Mouse (Mus musculus): ENCODE data around the gene Olfr870. TPM values are rescaled to one million over a fixed set of nuclear protein-coding genes. Genes with fewer than 3 reads are reported as not detected.
"Not testable (repeated sequence)": the region's sequence is repeated elsewhere in the genome, so short reads cannot be mapped to it uniquely, and the experiment has no call there.

Gene Olfr870
- polyA plus RNA-seq (2014; fragmentation: Nextera tagmentation; extraction: Ambion mirVana), result not detected in 2 replicates

DNA sequence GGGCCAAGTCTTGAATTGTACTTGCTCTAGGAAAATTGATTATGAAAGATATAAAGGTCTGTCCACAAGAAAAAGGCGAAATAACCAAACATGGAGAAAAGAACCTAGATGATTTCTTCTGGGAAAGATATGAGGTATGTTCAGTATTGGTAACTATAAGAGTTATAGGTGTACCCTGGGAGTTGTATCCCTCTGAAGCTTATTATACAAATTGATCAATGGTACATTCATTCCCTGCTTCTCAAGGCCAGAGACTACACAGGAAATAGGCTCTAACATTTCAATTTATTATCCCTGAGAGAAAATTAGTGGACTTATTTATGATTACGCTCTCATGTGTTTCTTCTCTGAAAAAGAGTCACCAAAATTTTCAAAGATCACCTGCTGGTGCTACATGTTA is at the start of gene Olfr870:
Gene Olfr870, minus strand, starts transcription at position 101 of the 400 bp plus-strand sequence.
- Histone ChIP-seq H3K36me3 (ENCODE audit: control insufficient read depth, insufficient read depth, low read length) (no peaks in the 10 kb centered on the region), H3K9me3 (ENCODE audit: control insufficient read depth, low read length) (no peaks in the 10 kb centered on the region), H3K4me3 (ENCODE audit: low read length) (no peak within 1 kb of the TSS), H3K27me3 (ENCODE audit: control insufficient read depth, insufficient read depth, low read length) (no peaks in the 10 kb centered on the region), H3K4me1 (ENCODE audit: control insufficient read depth, insufficient read depth, low read length) (no peaks in the 10 kb centered on the region), H3K9ac (ENCODE audit: low read depth, low read length) (no peak within 1 kb of the TSS), H3K4me2 (replicated peaks; ENCODE audit: low read depth, low read length) (no peak within 1 kb of the TSS), H3K27ac (ENCODE audit: low read depth, low read length) (no peak within 1 kb of the TSS)
- ATAC-seq (ENCODE audit: low FRiP score, low TSS enrichment), result no peak
- 83% methylated on average over 2 of the region's 2 CpGs for WGBS

DNA sequence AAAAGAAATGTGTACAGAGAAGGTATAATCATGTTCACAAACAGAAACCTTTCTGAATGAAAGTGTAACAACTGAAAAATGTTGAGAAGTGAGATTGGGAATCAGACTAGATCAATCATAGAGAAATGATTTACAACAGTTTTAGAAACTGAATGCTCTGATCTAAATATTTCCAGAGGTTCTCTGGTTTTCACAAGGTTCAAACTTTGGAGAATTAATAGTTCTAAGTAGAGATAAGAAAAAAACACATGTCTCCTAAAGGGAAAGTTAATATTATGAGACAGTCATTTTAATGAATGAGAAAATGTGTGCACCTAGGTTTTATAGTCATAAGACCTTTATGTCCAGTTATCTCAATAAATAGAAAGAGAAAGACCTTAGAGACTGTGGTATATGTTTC is 38.0 kb upstream of the Olfr870 start, which contains the start of gene Olfr871:
Gene Olfr871, plus strand, starts transcription at position 301 of the 400 bp plus-strand sequence.
- Histone ChIP-seq H3K36me3 (ENCODE audit: control insufficient read depth, insufficient read depth, low read length) (no peaks in the 10 kb centered on the region), H3K27ac (ENCODE audit: low read depth, low read length) (no peak within 1 kb of the TSS), H3K9ac (ENCODE audit: low read depth, low read length) (no peak within 1 kb of the TSS), H3K4me2 (replicated peaks; ENCODE audit: low read depth, low read length) (no peak within 1 kb of the TSS), H3K27me3 (ENCODE audit: control insufficient read depth, insufficient read depth, low read length) (no peaks in the 10 kb centered on the region), H3K9me3 (ENCODE audit: control insufficient read depth, low read length) (no peaks in the 10 kb centered on the region), H3K4me1 (ENCODE audit: control insufficient read depth, insufficient read depth, low read length) (no peaks in the 10 kb centered on the region), H3K4me3 (ENCODE audit: low read length) (no peak within 1 kb of the TSS)
- ATAC-seq (ENCODE audit: low FRiP score, low TSS enrichment), result no peak

- no peak for ATAC-seq (ENCODE audit: low FRiP score, low TSS enrichment)
- H3K27ac ChIP-seq (ENCODE audit: low read depth, low read length), result no peak overlapping the region
- 77% methylated on average over 2 of the region's 2 CpGs for WGBS
Measured at GRCm38 (mm10) chr9:20211477-20211876, 37.6 kb upstream of the Olfr870 start.

DNA sequence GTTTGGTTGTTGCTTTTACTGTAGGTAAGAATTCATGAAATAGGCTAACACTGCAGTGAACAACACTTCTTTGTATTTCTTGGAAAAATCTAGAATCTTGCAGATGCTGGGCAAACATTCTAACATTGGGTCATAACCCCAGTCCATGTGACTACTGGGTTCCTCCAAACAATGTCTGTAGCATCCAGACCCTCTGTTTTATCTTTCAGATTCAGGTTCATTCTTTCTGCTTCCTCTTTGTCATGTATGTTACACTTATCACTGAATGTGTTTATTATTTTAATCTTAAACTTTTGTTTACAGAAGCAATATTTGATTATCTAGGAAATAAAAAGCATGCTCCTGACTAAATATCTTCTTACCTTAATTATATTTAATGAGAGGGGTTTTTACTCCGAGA is 37.0 kb upstream of the Olfr870 start:
- Histone ChIP-seq H3K36me3 (ENCODE audit: control insufficient read depth, insufficient read depth, low read length) (no peaks in the 10 kb centered on the region), H3K4me3 (ENCODE audit: low read length) (no peak overlapping the region), H3K4me1 (ENCODE audit: control insufficient read depth, insufficient read depth, low read length) (no peaks in the 10 kb centered on the region), H3K27ac (ENCODE audit: low read depth, low read length) (no peak overlapping the region), H3K9ac (ENCODE audit: low read depth, low read length) (no peak overlapping the region), H3K9me3 (ENCODE audit: control insufficient read depth, low read length) (no peaks in the 10 kb centered on the region), H3K27me3 (ENCODE audit: control insufficient read depth, insufficient read depth, low read length) (no peaks in the 10 kb centered on the region), H3K4me2 (replicated peaks; ENCODE audit: low read depth, low read length) (no peak overlapping the region)
- no peak for ATAC-seq (ENCODE audit: low FRiP score, low TSS enrichment)
- WGBS, result 46% methylated on average over 1 of the region's 1 CpGs

More at GRCm38 (mm10) chr9:20211477-20211876, 37.6 kb upstream of the Olfr870 start:
- no peak overlapping the region for H3K4me3 ChIP-seq (ENCODE audit: low read length)
- H3K9ac ChIP-seq (ENCODE audit: low read depth, low read length), result no peak overlapping the region
- no peaks in the 10 kb centered on the region for H3K27me3 ChIP-seq (ENCODE audit: control insufficient read depth, insufficient read depth, low read length)
- H3K9me3 ChIP-seq (ENCODE audit: control insufficient read depth, low read length), result no peaks in the 10 kb centered on the region
- no peaks in the 10 kb centered on the region for H3K4me1 ChIP-seq (ENCODE audit: control insufficient read depth, insufficient read depth, low read length)
- no peak overlapping the region for H3K4me2 ChIP-seq (replicated peaks; ENCODE audit: low read depth, low read length)
- no peaks in the 10 kb centered on the region for H3K36me3 ChIP-seq (ENCODE audit: control insufficient read depth, insufficient read depth, low read length)

GRCm38 (mm10) chr9:20203413-20203984 is 29.6 kb upstream of the Olfr870 start:
- not testable (repeated sequence) for H3K27me3 ChIP-seq (ENCODE audit: control insufficient read depth, insufficient read depth, low read length); H3K9me3 ChIP-seq (ENCODE audit: control insufficient read depth, low read length); H3K9ac ChIP-seq (ENCODE audit: low read depth, low read length); H3K27ac ChIP-seq (ENCODE audit: low read depth, low read length); H3K4me3 ChIP-seq (ENCODE audit: low read length); ATAC-seq (ENCODE audit: low FRiP score, low TSS enrichment); H3K36me3 ChIP-seq (ENCODE audit: control insufficient read depth, insufficient read depth, low read length); H3K4me1 ChIP-seq (ENCODE audit: control insufficient read depth, insufficient read depth, low read length); H3K4me2 ChIP-seq (replicated peaks; ENCODE audit: low read depth, low read length)
- WGBS, result 93% methylated on average over 7 of the region's 7 CpGs

- WGBS, result 85% methylated on average over 1 of the region's 1 CpGs
- H3K27me3 ChIP-seq (ENCODE audit: control insufficient read depth, insufficient read depth, low read length), result no peaks in the 10 kb centered on the region
- no peak overlapping the region for H3K4me2 ChIP-seq (replicated peaks; ENCODE audit: low read depth, low read length)
- no peaks in the 10 kb centered on the region for H3K9me3 ChIP-seq (ENCODE audit: control insufficient read depth, low read length)
- H3K9ac ChIP-seq (ENCODE audit: low read depth, low read length), result no peak overlapping the region
- H3K27ac ChIP-seq (ENCODE audit: low read depth, low read length), result no peak overlapping the region
- H3K4me3 ChIP-seq (ENCODE audit: low read length), result no peak overlapping the region
- no peaks in the 10 kb centered on the region for H3K4me1 ChIP-seq (ENCODE audit: control insufficient read depth, insufficient read depth, low read length)
- H3K36me3 ChIP-seq (ENCODE audit: control insufficient read depth, insufficient read depth, low read length), result no peaks in the 10 kb centered on the region
- no peak for ATAC-seq (ENCODE audit: low FRiP score, low TSS enrichment)
Measured at GRCm38 (mm10) chr9:20202131-20202530, 28.3 kb upstream of the Olfr870 start.

DNA sequence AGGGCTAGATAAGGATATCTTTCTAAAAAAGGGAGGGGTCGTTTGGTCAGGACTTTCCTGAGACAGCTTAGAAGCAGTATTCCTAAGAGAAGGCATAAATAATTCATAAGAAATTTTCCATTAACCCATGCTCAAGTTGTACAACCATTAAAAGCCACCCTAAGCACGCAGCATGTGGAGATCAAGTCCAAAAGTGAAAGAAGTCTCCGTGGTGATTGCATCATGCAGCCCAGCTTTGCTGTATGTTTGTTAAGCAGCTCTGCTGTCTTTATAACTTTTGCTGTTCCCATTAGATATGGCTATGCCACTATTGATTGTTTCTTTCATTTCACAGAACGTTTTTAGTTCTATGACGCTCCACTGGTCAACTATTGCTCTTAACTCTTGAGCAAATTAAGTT is 5.6 kb upstream of the Olfr870 start:
- 75% methylated on average over 5 of the region's 5 CpGs for WGBS
- no peak overlapping the region for H3K4me2 ChIP-seq (replicated peaks; ENCODE audit: low read depth, low read length)
- H3K27ac ChIP-seq (ENCODE audit: low read depth, low read length), result no peak overlapping the region
- no peak overlapping the region for H3K9ac ChIP-seq (ENCODE audit: low read depth, low read length)
- H3K4me3 ChIP-seq (ENCODE audit: low read length), result no peak overlapping the region
- ATAC-seq (ENCODE audit: low FRiP score, low TSS enrichment), result no peak
- H3K9me3 ChIP-seq (ENCODE audit: control insufficient read depth, low read length), result 0 out of 2 replicates have a peak, but pooled peaks cover 3% of the 10 kb centered on the region
- H3K4me1 ChIP-seq (ENCODE audit: control insufficient read depth, insufficient read depth, low read length), result no peaks in the 10 kb centered on the region
- H3K36me3 ChIP-seq (ENCODE audit: control insufficient read depth, insufficient read depth, low read length), result no peaks in the 10 kb centered on the region
- H3K27me3 ChIP-seq (ENCODE audit: control insufficient read depth, insufficient read depth, low read length), result no peaks in the 10 kb centered on the region

- Histone ChIP-seq H3K27me3 (ENCODE audit: control insufficient read depth, insufficient read depth, low read length) (no peaks in the 10 kb centered on the region), H3K36me3 (ENCODE audit: control insufficient read depth, insufficient read depth, low read length) (no peaks in the 10 kb centered on the region), H3K27ac (ENCODE audit: low read depth, low read length) (no peak overlapping the region), H3K4me2 (replicated peaks; ENCODE audit: low read depth, low read length) (no peak overlapping the region), H3K4me1 (ENCODE audit: control insufficient read depth, insufficient read depth, low read length) (no peaks in the 10 kb centered on the region), H3K9ac (ENCODE audit: low read depth, low read length) (no peak overlapping the region), H3K9me3 (ENCODE audit: control insufficient read depth, low read length) (peaks cover 8% of the 10 kb centered on the region; the same call in 1 of the 2 replicates), H3K4me3 (ENCODE audit: low read length) (no peak overlapping the region)
- no peak for ATAC-seq (ENCODE audit: low FRiP score, low TSS enrichment)
- 88% methylated on average over 3 of the region's 3 CpGs for WGBS
Measured at GRCm38 (mm10) chr9:20149706-20150105, 24.2 kb downstream of the Olfr870 start.

DNA sequence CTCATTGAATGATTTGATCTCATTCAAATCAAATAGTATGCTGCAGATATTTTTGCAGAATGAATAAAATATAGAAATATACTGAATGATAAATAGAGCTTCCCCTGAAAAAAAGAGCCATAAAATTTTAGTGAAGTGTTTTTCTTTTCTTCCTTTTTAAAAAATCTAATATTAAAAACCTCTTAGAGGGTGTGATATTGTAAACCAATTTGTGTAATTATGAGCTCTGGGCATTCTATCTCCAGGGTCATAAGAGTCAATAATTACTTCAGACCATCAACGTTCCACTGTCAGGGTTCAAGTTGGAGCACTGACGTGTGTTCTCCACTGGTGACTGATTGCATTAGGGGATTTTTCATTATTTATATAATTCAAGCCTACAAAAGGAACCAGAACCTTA is 45.1 kb downstream of the Olfr870 start, which contains the start of gene Olfr869:
Gene Olfr869, plus strand, starts transcription at position 301 of the 400 bp plus-strand sequence.
- Histone ChIP-seq H3K27me3 (ENCODE audit: control insufficient read depth, insufficient read depth, low read length) (no peaks in the 10 kb centered on the region), H3K4me2 (replicated peaks; ENCODE audit: low read depth, low read length) (no peak within 1 kb of the TSS), H3K9me3 (ENCODE audit: control insufficient read depth, low read length) (no peaks in the 10 kb centered on the region), H3K4me1 (ENCODE audit: control insufficient read depth, insufficient read depth, low read length) (no peaks in the 10 kb centered on the region), H3K36me3 (ENCODE audit: control insufficient read depth, insufficient read depth, low read length) (no peaks in the 10 kb centered on the region), H3K27ac (ENCODE audit: low read depth, low read length) (no peak within 1 kb of the TSS), H3K9ac (ENCODE audit: low read depth, low read length) (no peak within 1 kb of the TSS), H3K4me3 (ENCODE audit: low read length) (no peak within 1 kb of the TSS)
- ATAC-seq (ENCODE audit: low FRiP score, low TSS enrichment), result no peak
- WGBS, result 80% methylated on average over 2 of the region's 2 CpGs

Data from kidney, embryonic 14.5 days (tissue).